Mouse (Mus musculus): ENCODE data around the gene Gpr141. TPM values are rescaled to one million over a fixed set of nuclear protein-coding genes. Genes with fewer than 3 reads are reported as not detected.
"Not testable (repeated sequence)": the region's sequence is repeated elsewhere in the genome, so short reads cannot be mapped to it uniquely, and the experiment has no call there.

The Gpr141 gene
- polyA plus RNA-seq, 1 experiment from 2014 or later = 0.30 TPM

DNA sequence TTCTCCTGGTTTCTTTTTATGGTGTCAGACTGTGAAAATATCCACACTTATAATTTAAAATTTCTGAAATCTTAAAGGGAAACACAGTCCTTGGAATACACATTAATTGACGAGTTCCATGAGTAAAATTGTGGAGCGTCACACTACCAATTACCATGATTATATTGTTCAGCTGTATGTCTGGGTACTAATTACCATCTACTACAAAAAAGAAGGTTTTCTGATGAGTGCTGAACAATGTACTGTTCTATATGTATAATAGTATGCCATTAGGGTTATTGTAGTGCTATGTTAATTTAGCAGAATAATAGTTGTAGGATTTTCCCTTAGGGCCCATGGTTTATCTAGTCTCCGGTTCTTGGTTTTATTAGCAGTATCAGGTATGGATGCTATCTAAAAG is 29.1 kb downstream of the Gpr141 start:
- no peak for ATAC-seq (replicated peaks; ENCODE audit: low FRiP score)
- Histone ChIP-seq H3K4me1 (no peaks in the 10 kb centered on the region), H3K9ac (no peak overlapping the region), H3K4me3 (replicated peaks) (no peak overlapping the region), H3K4me2 (no peak overlapping the region), H3K36me3 (no peaks in the 10 kb centered on the region), H3K9me3 (replicated peaks) (no peaks in the 10 kb centered on the region), H3K27me3 (no peaks in the 10 kb centered on the region), H3K27ac (no peak overlapping the region)
- 93% methylated on average over 3 of the region's 3 CpGs for WGBS

DNA sequence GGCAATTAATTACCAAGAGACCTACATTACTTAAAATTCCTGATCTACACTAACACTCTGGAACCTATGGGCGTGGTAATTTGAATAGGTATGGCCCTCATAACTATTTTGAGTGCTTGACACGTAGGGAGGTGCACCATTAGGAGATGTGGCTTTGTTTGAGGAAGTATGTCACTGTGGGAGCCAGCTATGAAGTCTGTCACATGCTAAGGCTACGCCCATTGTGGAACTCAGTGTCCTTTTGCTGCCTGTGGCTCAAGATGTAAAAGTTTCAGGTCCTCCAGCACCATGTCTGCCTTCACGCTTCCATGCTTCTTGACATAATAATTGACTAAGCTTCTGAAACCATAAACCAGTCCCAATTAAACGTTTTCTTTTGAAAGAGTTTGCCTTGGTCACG is 29.6 kb downstream of the Gpr141 start:
- H3K4me2 ChIP-seq = no peak overlapping the region
- H3K36me3 ChIP-seq = no peaks in the 10 kb centered on the region
- ATAC-seq (replicated peaks; ENCODE audit: low FRiP score) = no peak
- no peak overlapping the region for H3K9ac ChIP-seq
- H3K27me3 ChIP-seq = no peaks in the 10 kb centered on the region
- WGBS = 59% methylated on average over 6 of the region's 6 CpGs
- H3K4me3 ChIP-seq (replicated peaks) = no peak overlapping the region
- H3K9me3 ChIP-seq (replicated peaks) = no peaks in the 10 kb centered on the region
- no peaks in the 10 kb centered on the region for H3K4me1 ChIP-seq
- H3K27ac ChIP-seq = no peak overlapping the region

DNA sequence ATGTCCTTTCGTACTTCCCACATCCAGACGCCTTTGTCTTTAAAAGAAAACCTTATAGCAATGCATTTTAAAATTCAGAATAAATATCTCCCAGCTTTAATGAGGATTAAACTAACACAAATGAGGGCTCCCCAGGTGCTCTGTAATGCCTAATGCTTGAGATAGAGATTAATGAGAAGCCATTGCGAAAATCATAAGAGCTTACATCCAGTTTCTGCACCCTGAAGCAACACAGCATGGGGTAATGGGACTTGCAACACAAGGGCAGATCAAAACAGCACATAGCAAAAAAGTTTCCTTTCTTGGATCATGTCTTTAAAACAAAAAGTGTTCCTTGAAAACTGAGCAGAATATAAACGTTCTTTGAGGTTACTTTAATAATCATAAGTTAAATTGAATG is 30.3 kb downstream of the Gpr141 start:
- Histone ChIP-seq H3K36me3 (no peaks in the 10 kb centered on the region), H3K9ac (no peak overlapping the region), H3K27ac (no peak overlapping the region), H3K4me2 (no peak overlapping the region), H3K27me3 (no peaks in the 10 kb centered on the region), H3K4me1 (no peaks in the 10 kb centered on the region), H3K4me3 (replicated peaks) (no peak overlapping the region), H3K9me3 (replicated peaks) (no peaks in the 10 kb centered on the region)
- 86% methylated on average over 4 of the region's 4 CpGs for WGBS
- no peak for ATAC-seq (replicated peaks; ENCODE audit: low FRiP score)

DNA sequence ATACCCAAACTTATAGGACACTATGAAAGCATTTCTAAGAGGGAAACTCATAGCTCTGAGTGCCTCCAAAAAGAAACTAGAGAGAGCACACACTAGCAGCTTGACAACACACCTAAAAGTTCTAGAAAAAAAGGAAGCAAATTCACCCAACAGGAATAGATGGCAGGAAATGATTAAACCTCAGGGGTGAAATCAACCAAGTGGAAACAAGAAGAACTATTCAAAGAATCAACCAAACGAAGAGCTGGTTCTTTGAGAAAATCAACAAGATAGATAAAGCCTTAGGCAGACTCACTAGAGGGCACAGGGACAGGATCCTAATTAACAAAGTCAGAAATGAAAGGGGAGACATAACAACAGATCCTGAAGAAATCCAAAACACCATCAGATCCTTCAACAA is 36.1 kb downstream of the Gpr141 start:
- not testable (repeated sequence) for H3K27ac ChIP-seq; H3K27me3 ChIP-seq; H3K36me3 ChIP-seq; ATAC-seq (replicated peaks; ENCODE audit: low FRiP score); H3K4me3 ChIP-seq (replicated peaks); H3K4me2 ChIP-seq; H3K9ac ChIP-seq; H3K9me3 ChIP-seq (replicated peaks); H3K4me1 ChIP-seq
- WGBS = 24% methylated on average over 1 of the region's 1 CpGs

DNA sequence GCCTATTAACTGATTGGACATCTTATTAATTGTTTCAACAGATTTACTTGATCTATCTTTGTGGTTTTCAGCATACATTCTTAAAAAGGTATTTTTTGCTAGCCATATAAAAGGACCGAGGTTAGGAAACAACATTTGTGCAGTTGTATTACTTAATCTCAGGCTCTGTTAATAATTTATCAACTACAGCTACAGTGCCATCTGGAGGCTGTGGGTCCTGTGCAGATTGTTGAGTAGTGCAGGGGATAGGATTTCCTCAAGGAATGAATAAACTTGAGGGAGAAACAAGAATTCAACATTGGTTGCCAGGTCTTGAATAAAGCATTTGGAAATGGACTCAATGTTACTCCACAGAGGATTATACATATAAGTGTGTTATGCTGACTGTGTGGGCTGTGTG is 53.9 kb downstream of the Gpr141 start:
- H3K4me3 ChIP-seq (replicated peaks) = no peak overlapping the region
- H3K27me3 ChIP-seq = no peaks in the 10 kb centered on the region
- WGBS = 77% methylated on average over 1 of the region's 1 CpGs
- no peaks in the 10 kb centered on the region for H3K36me3 ChIP-seq
- H3K4me2 ChIP-seq = no peak overlapping the region
- ATAC-seq (replicated peaks; ENCODE audit: low FRiP score) = no peak
- H3K4me1 ChIP-seq = no peaks in the 10 kb centered on the region
- H3K9ac ChIP-seq = no peak overlapping the region
- H3K27ac ChIP-seq = no peak overlapping the region
- no peaks in the 10 kb centered on the region for H3K9me3 ChIP-seq (replicated peaks)

DNA sequence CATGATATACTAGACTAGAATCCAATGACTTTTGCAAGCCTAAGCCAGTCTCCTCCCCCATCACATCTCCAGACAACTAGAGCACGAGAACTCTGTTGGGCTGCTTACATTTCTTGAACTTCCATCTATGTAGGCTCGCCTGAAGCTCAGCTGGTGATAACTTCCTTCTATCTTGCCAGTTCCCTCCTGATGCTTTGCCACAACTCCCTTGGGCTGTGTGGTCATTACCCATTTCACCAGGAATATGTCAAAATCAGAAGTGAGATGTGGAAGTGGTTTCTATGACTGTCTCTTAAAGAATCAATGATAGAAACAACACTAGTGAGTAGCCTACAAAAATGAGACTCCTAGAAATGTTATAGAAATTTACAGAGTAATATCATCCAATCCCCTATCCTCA is 56.9 kb downstream of the Gpr141 start:
- WGBS = 73% methylated on average over 2 of the region's 2 CpGs
- Histone ChIP-seq H3K36me3 (no peaks in the 10 kb centered on the region), H3K27me3 (no peaks in the 10 kb centered on the region), H3K9me3 (replicated peaks) (no peaks in the 10 kb centered on the region), H3K4me3 (replicated peaks) (no peak overlapping the region), H3K4me1 (no peaks in the 10 kb centered on the region), H3K9ac (no peak overlapping the region), H3K4me2 (no peak overlapping the region), H3K27ac (no peak overlapping the region)
- ATAC-seq (replicated peaks; ENCODE audit: low FRiP score) = no peak

DNA sequence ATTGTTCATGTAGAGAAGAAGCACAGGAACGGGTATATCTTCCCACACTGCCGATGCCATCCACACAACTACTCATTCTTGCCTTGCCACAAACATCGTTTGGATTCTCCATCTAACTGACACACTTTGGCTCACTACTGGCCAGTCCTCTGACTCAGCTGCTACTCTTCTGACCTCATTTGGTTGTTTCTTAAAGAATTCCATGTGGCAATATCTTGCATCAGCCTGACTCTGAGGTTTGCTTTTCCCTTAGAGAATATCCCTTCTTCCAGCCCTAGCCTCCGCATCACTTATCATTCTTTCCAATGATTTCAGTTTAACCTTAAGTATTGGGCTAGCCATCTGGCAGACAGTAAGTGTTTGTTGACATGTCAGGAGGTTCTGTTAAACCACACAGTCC is 59.8 kb downstream of the Gpr141 start:
- Histone ChIP-seq H3K9me3 (replicated peaks) (no peaks in the 10 kb centered on the region), H3K27ac (no peak overlapping the region), H3K4me1 (no peaks in the 10 kb centered on the region), H3K4me3 (replicated peaks) (no peak overlapping the region), H3K36me3 (no peaks in the 10 kb centered on the region), H3K4me2 (no peak overlapping the region), H3K9ac (no peak overlapping the region), H3K27me3 (no peaks in the 10 kb centered on the region)
- no peak for ATAC-seq (replicated peaks; ENCODE audit: low FRiP score)
- 86% methylated on average over 4 of the region's 4 CpGs for WGBS

DNA sequence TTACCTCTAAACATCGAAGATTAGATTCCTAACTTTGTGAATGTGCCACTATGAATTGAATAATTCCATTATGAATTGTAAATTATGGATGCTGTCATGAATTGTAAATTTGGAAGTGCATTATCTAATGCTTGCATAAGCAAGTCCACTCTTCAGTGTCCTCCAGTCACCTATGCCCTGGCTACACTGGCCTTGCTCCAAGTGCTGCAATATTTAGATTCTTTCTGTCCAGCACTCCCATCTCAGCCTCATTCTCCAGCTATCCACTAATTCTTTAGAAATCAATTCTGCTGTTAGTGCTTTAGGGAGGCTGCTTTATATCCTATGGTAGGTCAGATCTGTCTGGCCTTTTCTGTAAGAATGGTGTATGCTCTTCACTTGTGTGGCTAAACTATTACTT is 60.8 kb downstream of the Gpr141 start:
- Histone ChIP-seq H3K9ac (no peak overlapping the region), H3K4me2 (no peak overlapping the region), H3K27me3 (no peaks in the 10 kb centered on the region), H3K4me3 (replicated peaks) (no peak overlapping the region), H3K9me3 (replicated peaks) (no peaks in the 10 kb centered on the region), H3K4me1 (no peaks in the 10 kb centered on the region), H3K36me3 (no peaks in the 10 kb centered on the region), H3K27ac (no peak overlapping the region)
- 93% methylated on average over 1 of the region's 1 CpGs for WGBS
- ATAC-seq (replicated peaks; ENCODE audit: low FRiP score) = no peak

DNA sequence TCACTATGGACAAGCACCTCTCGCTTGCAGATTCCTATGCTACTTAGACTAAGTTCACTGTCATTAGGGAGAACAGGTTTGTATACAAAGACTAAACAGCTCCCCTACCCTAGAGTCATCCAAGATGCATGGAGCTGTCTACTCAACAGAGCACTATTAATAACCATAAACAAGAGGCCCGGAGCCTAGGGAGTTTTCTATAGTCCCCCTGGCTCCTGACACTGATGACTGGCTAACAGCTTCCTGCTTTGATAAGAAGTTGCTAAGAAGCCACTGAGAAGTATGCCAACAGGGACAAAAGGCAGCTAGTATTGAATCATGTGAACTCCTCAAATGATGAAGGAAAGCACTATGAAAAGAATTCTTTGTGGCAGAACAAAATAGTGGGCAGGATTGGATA is 78.3 kb downstream of the Gpr141 start:
- H3K36me3 ChIP-seq = no peaks in the 10 kb centered on the region

DNA sequence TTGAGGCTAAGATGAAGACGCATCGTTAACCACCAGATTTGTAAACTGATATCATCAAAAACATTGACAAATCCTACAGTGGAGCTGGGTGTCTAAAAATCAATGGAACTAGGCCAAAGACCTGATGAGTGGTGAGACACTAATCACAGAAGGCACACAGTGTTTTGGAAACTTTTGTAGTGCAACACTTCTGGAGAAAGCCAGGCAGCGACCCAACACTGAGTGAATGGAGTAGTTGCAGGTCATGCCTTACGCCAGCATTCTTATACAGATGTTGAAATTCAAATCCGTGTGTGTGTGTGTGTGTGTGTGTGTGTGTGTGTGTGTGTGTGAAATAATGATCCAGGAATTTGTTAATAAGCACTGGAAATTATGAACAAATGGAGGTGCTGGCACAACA is 79.5 kb downstream of the Gpr141 start:
- WGBS = 85% methylated on average over 5 of the region's 5 CpGs
- Histone ChIP-seq H3K4me1 (no peaks in the 10 kb centered on the region), H3K27ac (no peak overlapping the region), H3K9ac (no peak overlapping the region), H3K27me3 (no peaks in the 10 kb centered on the region), H3K9me3 (replicated peaks) (no peaks in the 10 kb centered on the region), H3K4me2 (no peak overlapping the region), H3K4me3 (replicated peaks) (no peak overlapping the region), H3K36me3 (no peaks in the 10 kb centered on the region)
- no peak for ATAC-seq (replicated peaks; ENCODE audit: low FRiP score)

More for the DNA sequence above, 78.3 kb downstream of the Gpr141 start:
- Histone ChIP-seq H3K27me3 (no peaks in the 10 kb centered on the region), H3K9me3 (replicated peaks) (no peaks in the 10 kb centered on the region), H3K4me2 (no peak overlapping the region), H3K9ac (no peak overlapping the region), H3K4me1 (no peaks in the 10 kb centered on the region), H3K27ac (no peak overlapping the region), H3K4me3 (replicated peaks) (no peak overlapping the region)
- 76% methylated on average over 2 of the region's 2 CpGs for WGBS
- ATAC-seq (replicated peaks; ENCODE audit: low FRiP score) = no peak

DNA sequence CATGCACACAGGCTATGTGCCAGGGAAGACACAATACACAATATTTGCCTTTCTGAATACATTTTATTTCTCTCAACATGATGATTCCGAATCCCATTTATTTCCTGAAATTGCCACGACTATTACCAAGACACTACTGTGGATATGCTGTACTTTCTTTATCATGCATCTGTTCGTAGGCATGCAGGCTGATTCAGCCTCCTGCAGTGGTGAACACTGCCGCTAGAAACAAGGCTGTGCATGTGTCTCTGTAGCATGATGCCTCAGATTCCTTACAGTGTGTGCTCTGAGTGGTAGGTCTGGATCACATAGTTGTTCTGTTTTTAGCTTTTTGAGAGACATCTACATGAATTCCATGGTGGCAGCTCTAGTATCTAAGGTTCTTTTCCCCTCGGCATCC is 89.5 kb downstream of the Gpr141 start:
- no peak overlapping the region for H3K4me2 ChIP-seq
- no peaks in the 10 kb centered on the region for H3K4me1 ChIP-seq
- 88% methylated on average over 5 of the region's 5 CpGs for WGBS
- no peak for ATAC-seq (replicated peaks; ENCODE audit: low FRiP score)
- no peaks in the 10 kb centered on the region for H3K9me3 ChIP-seq (replicated peaks)
- H3K4me3 ChIP-seq (replicated peaks) = no peak overlapping the region
- H3K9ac ChIP-seq = no peak overlapping the region
- no peaks in the 10 kb centered on the region for H3K36me3 ChIP-seq
- H3K27ac ChIP-seq = no peak overlapping the region
- H3K27me3 ChIP-seq = no peaks in the 10 kb centered on the region

DNA sequence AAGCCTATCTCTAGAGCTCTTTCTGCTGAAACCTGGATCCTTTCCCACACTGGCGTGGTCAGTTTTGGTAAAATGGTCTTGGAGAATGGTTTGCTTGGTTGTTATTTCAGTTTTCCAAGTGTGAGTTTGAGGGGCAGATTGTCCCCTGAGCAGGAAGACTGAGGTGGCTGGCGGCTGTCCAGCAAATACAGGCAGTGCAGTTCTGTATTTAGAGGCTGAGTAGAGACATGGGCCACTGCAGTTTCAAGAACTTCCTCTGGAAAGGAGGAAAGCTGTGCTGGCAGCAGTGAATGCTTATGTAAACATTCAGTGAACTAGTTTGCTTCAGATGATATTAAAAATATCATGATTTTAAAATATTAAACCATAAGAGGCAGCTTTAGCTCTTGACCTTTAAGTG is 93.2 kb downstream of the Gpr141 start:
- no peak for ATAC-seq (replicated peaks; ENCODE audit: low FRiP score)
- no peaks in the 10 kb centered on the region for H3K4me1 ChIP-seq

DNA sequence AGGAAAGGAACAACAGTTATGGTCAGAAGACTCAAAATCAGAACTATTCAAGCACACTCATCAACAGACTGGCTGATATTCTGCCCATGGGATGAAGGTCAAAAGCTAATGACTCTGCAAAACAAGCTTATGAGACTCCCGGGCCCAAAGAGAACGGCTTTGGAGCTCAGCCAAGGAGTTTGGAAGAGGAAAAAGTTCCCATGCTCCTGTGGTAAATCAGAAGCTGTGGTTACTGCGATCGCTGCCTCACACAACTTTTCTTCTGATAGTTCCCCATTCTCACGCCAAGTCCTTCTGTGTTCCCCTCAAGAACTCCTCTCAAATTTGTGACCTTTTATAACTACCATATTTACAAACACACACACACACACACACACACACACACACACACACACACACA is 105.1 kb downstream of the Gpr141 start:
- no peak for ATAC-seq (replicated peaks; ENCODE audit: low FRiP score)
- Histone ChIP-seq H3K9ac (no peak overlapping the region), H3K27me3 (no peaks in the 10 kb centered on the region), H3K4me2 (no peak overlapping the region), H3K4me1 (no peaks in the 10 kb centered on the region), H3K36me3 (no peaks in the 10 kb centered on the region), H3K4me3 (replicated peaks) (no peak overlapping the region), H3K9me3 (replicated peaks) (no peaks in the 10 kb centered on the region), H3K27ac (no peak overlapping the region)
- 51% methylated on average over 5 of the region's 5 CpGs for WGBS

More for the DNA sequence above, 93.2 kb downstream of the Gpr141 start:
- H3K27ac ChIP-seq = no peak overlapping the region
- no peak overlapping the region for H3K9ac ChIP-seq
- H3K4me2 ChIP-seq = no peak overlapping the region
- no peaks in the 10 kb centered on the region for H3K27me3 ChIP-seq
- H3K9me3 ChIP-seq (replicated peaks) = no peaks in the 10 kb centered on the region
- WGBS = 69% methylated on average over 2 of the region's 2 CpGs
- H3K36me3 ChIP-seq = no peaks in the 10 kb centered on the region
- no peak overlapping the region for H3K4me3 ChIP-seq (replicated peaks)

Data from kidney, embryonic 15.5 days (tissue).